Mouse (Mus musculus): Measurements from ENCODE around the gene Trpm4. TPM values are rescaled to one million over a fixed set of nuclear protein-coding genes. Genes with fewer than 3 reads are reported as not detected.
A peak's percentile ranks its signal among the peaks of the same experiment; 100 is the strongest.
"Not testable (repeated sequence)": the region's sequence is repeated elsewhere in the genome, so short reads cannot be mapped to it uniquely, and the experiment has no call there.

Gene Trpm4
- total and polyA plus RNA-seq, 2 experiments from 2014 or later = 10.4 to 22.6 TPM

GRCm38 (mm10) chr7:45365742-45366651, 32.4 kb upstream of the Trpm4 start:
- Histone ChIP-seq H3K36me3 (ENCODE audit: insufficient read depth, low read length) (no peaks in the 10 kb centered on the region), H3K27ac (ENCODE audit: low read depth, low read length) (peak overlapping the region; percentile 77), H3K9ac (replicated peaks; ENCODE audit: low read length, poor library complexity, severe bottlenecking) (peak overlapping the region; percentile 95), H3K4me3 (ENCODE audit: low read depth, low read length) (peak overlapping the region; percentile 86), H3K4me1 (ENCODE audit: insufficient read depth, low read length) (peaks cover 36% of the 10 kb centered on the region; the same call in 1 of the 2 replicates), H3K4me2 (ENCODE audit: low read depth, low read length, poor library complexity, severe bottlenecking) (peak overlapping the region; percentile 80), H3K27me3 (ENCODE audit: insufficient read depth, low read length) (no peaks in the 10 kb centered on the region), H3K9me3 (ENCODE audit: low read length) (no peaks in the 10 kb centered on the region)
- peak; percentile 23 for DNase-seq (ENCODE audit: low spot score)
- no peak for TF ChIP-seq CTCF (IDR thresholded peaks at IDR 0.05)
- WGBS = 4% methylated on average over 34 of the region's 35 CpGs
- no peak for ATAC-seq (ENCODE audit: low FRiP score)

GRCm38 (mm10) chr7:45363983-45364382, 30.4 kb upstream of the Trpm4 start:
- 97% methylated on average over 2 of the region's 2 CpGs for WGBS
- no peak overlapping the region for H3K27ac ChIP-seq (ENCODE audit: low read depth, low read length)
- ATAC-seq (ENCODE audit: low FRiP score) (no peak), DNase-seq (ENCODE audit: low spot score) (no peak)
- H3K36me3 ChIP-seq (ENCODE audit: insufficient read depth, low read length) = no peaks in the 10 kb centered on the region
- no peak overlapping the region for H3K4me2 ChIP-seq (ENCODE audit: low read depth, low read length, poor library complexity, severe bottlenecking)
- peaks cover 30% of the 10 kb centered on the region; the same call in 1 of the 2 replicates for H3K4me1 ChIP-seq (ENCODE audit: insufficient read depth, low read length)
- no peak overlapping the region for H3K9ac ChIP-seq (replicated peaks; ENCODE audit: low read length, poor library complexity, severe bottlenecking)
- no peaks in the 10 kb centered on the region for H3K9me3 ChIP-seq (ENCODE audit: low read length)
- H3K27me3 ChIP-seq (ENCODE audit: insufficient read depth, low read length) = no peaks in the 10 kb centered on the region
- no peak for TF ChIP-seq CTCF (IDR thresholded peaks at IDR 0.05)
- H3K4me3 ChIP-seq (ENCODE audit: low read depth, low read length) = no peak overlapping the region

GRCm38 (mm10) chr7:45362801-45363200, 29.2 kb upstream of the Trpm4 start:
- DNase-seq (ENCODE audit: low spot score) = peak; percentile 58
- peaks cover 22% of the 10 kb centered on the region; the same call in 1 of the 2 replicates for H3K4me1 ChIP-seq (ENCODE audit: insufficient read depth, low read length)
- TF ChIP-seq CTCF (IDR thresholded peaks at IDR 0.05) = no peak
- no peak overlapping the region for H3K27ac ChIP-seq (ENCODE audit: low read depth, low read length)
- no peak overlapping the region for H3K9ac ChIP-seq (replicated peaks; ENCODE audit: low read length, poor library complexity, severe bottlenecking)
- WGBS = 10% methylated on average over 13 of the region's 13 CpGs
- H3K4me2 ChIP-seq (ENCODE audit: low read depth, low read length, poor library complexity, severe bottlenecking) = no peak overlapping the region
- H3K9me3 ChIP-seq (ENCODE audit: low read length) = no peaks in the 10 kb centered on the region
- no peak for ATAC-seq (ENCODE audit: low FRiP score)
- no peaks in the 10 kb centered on the region for H3K27me3 ChIP-seq (ENCODE audit: insufficient read depth, low read length)
- no peak overlapping the region for H3K4me3 ChIP-seq (ENCODE audit: low read depth, low read length)
- H3K36me3 ChIP-seq (ENCODE audit: insufficient read depth, low read length) = 0 out of 2 replicates have a peak, but pooled peaks cover 7% of the 10 kb centered on the region

- ATAC-seq (ENCODE audit: low FRiP score) = peak; percentile 86
- no peak for TF ChIP-seq CTCF (IDR thresholded peaks at IDR 0.05)
- peak; percentile 93 for DNase-seq (ENCODE audit: low spot score)
- no peaks in the 10 kb centered on the region for H3K9me3 ChIP-seq (ENCODE audit: low read length)
- H3K4me3 ChIP-seq (ENCODE audit: low read depth, low read length) = peak overlapping the region; percentile 41
- H3K9ac ChIP-seq (replicated peaks; ENCODE audit: low read length, poor library complexity, severe bottlenecking) = peak overlapping the region; percentile 65
- H3K4me1 ChIP-seq (ENCODE audit: insufficient read depth, low read length) = peaks cover 21% of the 10 kb centered on the region; the same call in 1 of the 2 replicates
- H3K4me2 ChIP-seq (ENCODE audit: low read depth, low read length, poor library complexity, severe bottlenecking) = peak overlapping the region; percentile 78
- H3K27ac ChIP-seq (ENCODE audit: low read depth, low read length) = peak overlapping the region; percentile 47
- peaks cover 15% of the 10 kb centered on the region for H3K36me3 ChIP-seq (ENCODE audit: insufficient read depth, low read length)
- under 1% methylated on average over 43 of the region's 43 CpGs for WGBS
- H3K27me3 ChIP-seq (ENCODE audit: insufficient read depth, low read length) = no peaks in the 10 kb centered on the region
Measured at GRCm38 (mm10) chr7:45361243-45361804, 27.7 kb upstream of the Trpm4 start.

- ATAC-seq (ENCODE audit: low FRiP score) = 0 out of 2 replicates have a peak, but pooled peaks have one; percentile 1
- Histone ChIP-seq H3K27me3 (ENCODE audit: insufficient read depth, low read length) (no peaks in the 10 kb centered on the region), H3K4me3 (ENCODE audit: low read depth, low read length) (peak overlapping the region; percentile 41; the same call in 1 of the 2 replicates), H3K4me1 (ENCODE audit: insufficient read depth, low read length) (peaks cover 20% of the 10 kb centered on the region; the same call in 1 of the 2 replicates), H3K4me2 (ENCODE audit: low read depth, low read length, poor library complexity, severe bottlenecking) (peak overlapping the region; percentile 78; the same call in 1 of the 2 replicates), H3K9ac (replicated peaks; ENCODE audit: low read length, poor library complexity, severe bottlenecking) (no peak overlapping the region), H3K9me3 (ENCODE audit: low read length) (no peaks in the 10 kb centered on the region), H3K27ac (ENCODE audit: low read depth, low read length) (no peak overlapping the region), H3K36me3 (ENCODE audit: insufficient read depth, low read length) (peaks cover 20% of the 10 kb centered on the region)
- no peak for DNase-seq (ENCODE audit: low spot score)
- 56% methylated on average over 17 of the region's 18 CpGs for WGBS
- no peak for TF ChIP-seq CTCF (IDR thresholded peaks at IDR 0.05)
Measured at GRCm38 (mm10) chr7:45360404-45361125, 27.0 kb upstream of the Trpm4 start.

- H3K4me2 ChIP-seq (ENCODE audit: low read depth, low read length, poor library complexity, severe bottlenecking); H3K4me3 ChIP-seq (ENCODE audit: low read depth, low read length); ATAC-seq (ENCODE audit: low FRiP score); H3K9me3 ChIP-seq (ENCODE audit: low read length); H3K27ac ChIP-seq (ENCODE audit: low read depth, low read length); DNase-seq (ENCODE audit: low spot score); H3K27me3 ChIP-seq (ENCODE audit: insufficient read depth, low read length); H3K9ac ChIP-seq (replicated peaks; ENCODE audit: low read length, poor library complexity, severe bottlenecking): not testable (repeated sequence)
- WGBS = 74% methylated on average over 10 of the region's 11 CpGs
- H3K36me3 ChIP-seq (ENCODE audit: insufficient read depth, low read length) = peaks cover 28% of the 10 kb centered on the region
- H3K4me1 ChIP-seq (ENCODE audit: insufficient read depth, low read length) = peaks cover 14% of the 10 kb centered on the region; the same call in 1 of the 2 replicates
Measured at GRCm38 (mm10) chr7:45359081-45359480, 25.5 kb upstream of the Trpm4 start.

All from midbrain, postnatal 0 days (tissue).